In the genomic region with DNA sequence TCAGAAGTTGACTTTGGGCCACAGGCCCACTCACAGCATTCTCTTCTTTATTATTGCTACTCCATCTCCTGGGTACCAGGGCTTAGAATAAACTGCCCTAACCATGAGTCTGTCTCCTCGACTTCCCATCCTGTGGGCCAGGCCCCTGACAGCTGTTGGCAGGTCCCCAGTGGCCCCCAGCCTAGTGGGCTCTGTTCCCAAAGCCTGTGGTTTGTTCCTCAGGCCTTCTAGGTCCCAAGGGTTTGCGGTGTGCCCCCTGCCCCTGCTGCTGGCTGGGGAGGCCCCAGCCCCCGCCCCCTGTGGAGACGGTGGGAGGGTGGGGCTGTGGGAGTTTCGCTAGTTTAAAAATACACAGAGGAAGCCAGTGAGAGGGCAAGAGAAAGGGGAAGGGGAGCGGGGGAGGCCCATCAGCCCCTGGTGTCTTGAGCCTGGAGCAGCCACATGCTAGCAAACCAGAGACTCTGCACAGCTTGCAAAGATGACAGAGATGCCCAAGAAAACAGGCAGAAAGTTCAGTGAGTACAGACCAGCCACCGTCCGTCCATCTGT, we compare ENCODE assay signal across 8 mouse cellular contexts. TPM values are rescaled to one million over a fixed set of nuclear protein-coding genes. Genes with fewer than 3 reads are reported as not detected.
DNase-seq lines count a peak whose midpoint lies in the region; ATAC-seq lines count a peak whose summit lies in the region.

A gene (plus strand): TSS at position 375 of the 549 bp plus-strand sequence.

- H3K4me2 ChIP-seq in liver, embryonic 16.5 days (ENCODE audit: low read depth, low read length): peak within 1 kb of the TSS; percentile 43

- H3K27me3 ChIP-seq in liver, embryonic 16.5 days (ENCODE audit: control insufficient read depth, insufficient read depth, low read depth, low read length): no peaks in the 10 kb centered on the region

- DNase-seq in adrenal gland, postnatal 14 days: no peak
- DNase-seq in heart, adult 8-10 months (ENCODE audit: low spot score): no peak
- DNase-seq in kidney, postnatal 10 days: peak; percentile 84
- DNase-seq in yolk sac, embryonic 10.5 days (ENCODE audit: low spot score): no peak
- DNase-seq in right cerebral cortex, postnatal 36 days (ENCODE audit: low spot score in 2 of 2): no peak

- peak within 1 kb of the TSS; percentile 43; the same call in 1 of the 2 replicates for H3K9ac ChIP-seq in liver, embryonic 16.5 days (ENCODE audit: low read depth, low read length)

- H3K9me3 ChIP-seq in liver, embryonic 16.5 days (replicated peaks; ENCODE audit: control insufficient read depth, low read length): no peaks in the 10 kb centered on the region

- H3K4me1 ChIP-seq in liver, embryonic 16.5 days (ENCODE audit: control insufficient read depth, low read depth, low read length): no peaks in the 10 kb centered on the region; the same call in none of the 2 replicates

- 14% methylated on average over 8 of the region's 8 CpGs for WGBS in liver, embryonic 16.5 days (ENCODE audit: insufficient replicate concordance)

- no peaks in the 10 kb centered on the region for H3K36me3 ChIP-seq in liver, embryonic 16.5 days (ENCODE audit: control insufficient read depth, insufficient read depth)

- ATAC-seq in CD4-positive, CD25-positive, alpha-beta regulatory T cell, adult 4 months: no peak
- no peak for ATAC-seq in liver, embryonic 16.5 days (ENCODE audit: low read depth)
- ATAC-seq in neutrophil, adult 5-6 weeks (ENCODE audit: extremely low read depth, insufficient number of reproducible peaks, low FRiP score, poor library complexity, severe bottlenecking): no peak

- H3K27ac ChIP-seq in liver, embryonic 16.5 days (ENCODE audit: low read length): peak within 1 kb of the TSS; percentile 47

- H3K4me3 ChIP-seq in liver, embryonic 16.5 days (ENCODE audit: low read depth, low read length): peak within 1 kb of the TSS; percentile 44

RNA-seq across cellular contexts. Expression of the gene that starts here (rescaled TPM):
- 10 to 100 TPM; 54.0 to 90.6 TPM for polyA plus RNA-seq in CD4-positive, CD25-positive, alpha-beta regulatory T cell, adult 4 months (2017; shearing (Covaris generic))
- 29.8 and 39.3 TPM in 2 replicates for total RNA-seq in adrenal gland, postnatal 14 days (2021)
- 10 to 100 TPM; 16.4 to 28.8 (median 21.7) TPM for total RNA-seq in heart, adult 8-10 months (2022)
- polyA plus RNA-seq in liver, embryonic 16.5 days (2015; fragmentation: Nextera tagmentation; extraction: Ambion mirVana): 7.1 and 8.6 TPM in 2 replicates
- 151 and 152 TPM in 2 replicates for total RNA-seq in neutrophil, adult 5-6 weeks (2017)
